Mouse (Mus musculus): Measurements from ENCODE around the gene Skint8. TPM values are rescaled to one million over a fixed set of nuclear protein-coding genes. Genes with fewer than 3 reads are reported as not detected.
"Not testable (repeated sequence)": the region's sequence is repeated elsewhere in the genome, so short reads cannot be mapped to it uniquely, and the experiment has no call there.

Skint8 gene
- polyA plus RNA-seq (2012; rRNA removed) = not detected in 2 replicates

DNA sequence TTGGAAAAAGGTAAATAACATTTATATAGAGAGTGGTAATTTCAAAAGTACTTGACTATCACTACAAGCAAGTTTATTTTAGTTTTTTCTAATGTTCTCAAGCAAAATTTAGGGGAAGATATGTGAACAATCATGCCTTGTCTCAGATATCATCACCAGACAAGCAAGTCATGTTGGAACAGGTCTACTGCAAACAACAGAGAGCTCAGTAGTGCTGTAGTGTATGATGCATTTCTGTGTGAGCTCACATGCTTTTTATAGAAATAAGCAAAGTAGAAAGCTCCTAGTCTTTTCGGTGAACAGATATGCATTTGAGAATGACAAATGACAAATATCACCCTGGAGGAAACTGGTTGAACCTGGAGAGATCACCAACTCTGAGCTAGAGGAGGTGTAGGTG lies at the start of gene Skint8:
Gene Skint8, plus strand, starts transcription at position 301 of the 400 bp plus-strand sequence.
- TF ChIP-seq CTCF (IDR thresholded peaks at IDR 0.05; ENCODE audit: borderline replicate concordance, extremely low read depth, insufficient read depth, insufficient read length) (no peak), POLR2A (IDR thresholded peaks at IDR 0.05; ENCODE audit: borderline replicate concordance, extremely low read depth, insufficient read depth, insufficient read length, poor library complexity, severe bottlenecking) (no peak)
- no peak for DNase-seq (ENCODE audit: low read depth)

GRCm38 (mm10) chr4:111880112-111880875 lies 38.9 kb upstream of the Skint8 start:
- TF ChIP-seq POLR2A (IDR thresholded peaks at IDR 0.05; ENCODE audit: borderline replicate concordance, extremely low read depth, insufficient read depth, insufficient read length, poor library complexity, severe bottlenecking) = no peak
- TF ChIP-seq CTCF (IDR thresholded peaks at IDR 0.05; ENCODE audit: borderline replicate concordance, extremely low read depth, insufficient read depth, insufficient read length) = no peak
- peak; percentile 18 for DNase-seq (ENCODE audit: low read depth)

DNA sequence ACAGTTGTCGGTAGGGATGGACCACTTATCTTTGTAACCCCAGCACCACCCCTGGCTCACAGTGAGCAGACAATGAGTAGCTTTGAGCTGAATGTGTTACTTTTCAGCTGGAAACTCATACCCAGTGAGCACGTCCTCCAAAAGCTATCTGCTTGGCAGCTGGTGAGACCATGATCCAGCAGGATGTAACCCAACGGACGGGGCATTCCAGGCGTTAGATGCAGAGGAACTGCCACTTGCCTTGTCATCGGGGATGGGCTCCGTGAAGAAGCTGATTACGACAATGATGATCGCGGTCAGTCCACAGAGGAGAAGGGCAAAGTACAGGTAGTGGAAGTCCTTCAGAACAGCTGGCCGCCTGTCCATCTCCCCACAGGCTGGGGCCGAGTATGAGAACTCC lies 35.6 kb upstream of the Skint8 start:
- DNase-seq (ENCODE audit: low read depth) = no peak
- TF ChIP-seq POLR2A (IDR thresholded peaks at IDR 0.05; ENCODE audit: borderline replicate concordance, extremely low read depth, insufficient read depth, insufficient read length, poor library complexity, severe bottlenecking) (no peak), CTCF (IDR thresholded peaks at IDR 0.05; ENCODE audit: borderline replicate concordance, extremely low read depth, insufficient read depth, insufficient read length) (no peak)

- peak; percentile 75 for DNase-seq (ENCODE audit: low read depth)
- no peak for TF ChIP-seq POLR2A (IDR thresholded peaks at IDR 0.05; ENCODE audit: borderline replicate concordance, extremely low read depth, insufficient read depth, insufficient read length, poor library complexity, severe bottlenecking)
- peak; percentile 74; the same call in 1 of the 2 replicates for TF ChIP-seq CTCF (IDR thresholded peaks at IDR 0.05; ENCODE audit: borderline replicate concordance, extremely low read depth, insufficient read depth, insufficient read length)
Measured at GRCm38 (mm10) chr4:111886018-111886417, 33.2 kb upstream of the Skint8 start.

GRCm38 (mm10) chr4:111886607-111887006 lies 32.6 kb upstream of the Skint8 start:
- peak; percentile 74 for DNase-seq (ENCODE audit: low read depth)
- TF ChIP-seq POLR2A (IDR thresholded peaks at IDR 0.05; ENCODE audit: borderline replicate concordance, extremely low read depth, insufficient read depth, insufficient read length, poor library complexity, severe bottlenecking) = no peak
- TF ChIP-seq CTCF (IDR thresholded peaks at IDR 0.05; ENCODE audit: borderline replicate concordance, extremely low read depth, insufficient read depth, insufficient read length) = peak; percentile 82; the same call in 1 of the 2 replicates

DNA sequence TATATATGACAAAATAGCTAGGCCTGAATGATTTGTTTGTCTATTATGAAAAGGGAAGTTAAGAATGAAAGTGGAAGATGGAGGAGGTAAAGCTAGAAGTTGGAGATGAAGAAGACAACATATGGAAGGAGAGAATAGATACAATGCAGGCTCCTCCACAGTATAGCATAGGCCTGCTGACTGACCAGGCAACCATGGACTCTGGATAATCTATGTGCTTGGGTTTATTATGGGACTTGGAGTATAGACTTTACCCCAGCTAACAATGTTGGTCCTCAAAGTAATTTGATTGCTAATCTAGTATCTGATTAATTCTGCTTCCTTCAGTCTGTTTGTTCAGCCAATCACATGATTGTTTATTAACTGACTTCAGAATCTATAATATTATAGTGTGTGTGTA lies 27.1 kb upstream of the Skint8 start:
- no peak for TF ChIP-seq CTCF (IDR thresholded peaks at IDR 0.05; ENCODE audit: borderline replicate concordance, extremely low read depth, insufficient read depth, insufficient read length)
- no peak for TF ChIP-seq POLR2A (IDR thresholded peaks at IDR 0.05; ENCODE audit: borderline replicate concordance, extremely low read depth, insufficient read depth, insufficient read length, poor library complexity, severe bottlenecking)
- DNase-seq (ENCODE audit: low read depth) = no peak

- TF ChIP-seq CTCF (IDR thresholded peaks at IDR 0.05; ENCODE audit: borderline replicate concordance, extremely low read depth, insufficient read depth, insufficient read length) (no peak), POLR2A (IDR thresholded peaks at IDR 0.05; ENCODE audit: borderline replicate concordance, extremely low read depth, insufficient read depth, insufficient read length, poor library complexity, severe bottlenecking) (no peak)
- DNase-seq (ENCODE audit: low read depth) = no peak
Measured at GRCm38 (mm10) chr4:111897755-111898154, 21.4 kb upstream of the Skint8 start.

- TF ChIP-seq CTCF (IDR thresholded peaks at IDR 0.05; ENCODE audit: borderline replicate concordance, extremely low read depth, insufficient read depth, insufficient read length) = no peak
- TF ChIP-seq POLR2A (IDR thresholded peaks at IDR 0.05; ENCODE audit: borderline replicate concordance, extremely low read depth, insufficient read depth, insufficient read length, poor library complexity, severe bottlenecking) = no peak
Measured at GRCm38 (mm10) chr4:111898566-111898965, 20.6 kb upstream of the Skint8 start.

DNA sequence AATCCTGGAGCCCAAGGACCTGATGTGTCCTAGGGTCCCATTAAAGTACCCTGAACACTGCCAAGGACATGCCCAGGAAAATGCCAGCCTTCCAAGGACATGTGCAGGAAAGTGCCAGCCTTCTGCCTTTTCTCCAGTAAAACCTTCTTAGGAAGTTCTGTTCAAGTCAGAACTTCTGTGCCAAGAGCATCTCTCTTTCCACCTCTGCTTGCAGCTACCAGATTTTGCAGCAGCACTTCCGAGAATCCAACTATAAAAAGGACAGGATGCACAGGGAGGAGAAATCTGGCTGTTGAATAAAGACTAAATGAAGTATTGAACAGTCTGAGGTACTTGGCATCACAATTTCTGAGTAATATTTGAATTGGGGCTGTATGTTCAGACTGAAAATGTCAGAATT lies 18.7 kb upstream of the Skint8 start:
- DNase-seq (ENCODE audit: low read depth) = not testable (repeated sequence)

More at GRCm38 (mm10) chr4:111898566-111898965, 20.6 kb upstream of the Skint8 start:
- no peak for DNase-seq (ENCODE audit: low read depth)

GRCm38 (mm10) chr4:111901473-111901872 lies 17.7 kb upstream of the Skint8 start:
- DNase-seq (ENCODE audit: low read depth) = no peak
- no peak for TF ChIP-seq CTCF (IDR thresholded peaks at IDR 0.05; ENCODE audit: borderline replicate concordance, extremely low read depth, insufficient read depth, insufficient read length)
- TF ChIP-seq POLR2A (IDR thresholded peaks at IDR 0.05; ENCODE audit: borderline replicate concordance, extremely low read depth, insufficient read depth, insufficient read length, poor library complexity, severe bottlenecking) = no peak

DNA sequence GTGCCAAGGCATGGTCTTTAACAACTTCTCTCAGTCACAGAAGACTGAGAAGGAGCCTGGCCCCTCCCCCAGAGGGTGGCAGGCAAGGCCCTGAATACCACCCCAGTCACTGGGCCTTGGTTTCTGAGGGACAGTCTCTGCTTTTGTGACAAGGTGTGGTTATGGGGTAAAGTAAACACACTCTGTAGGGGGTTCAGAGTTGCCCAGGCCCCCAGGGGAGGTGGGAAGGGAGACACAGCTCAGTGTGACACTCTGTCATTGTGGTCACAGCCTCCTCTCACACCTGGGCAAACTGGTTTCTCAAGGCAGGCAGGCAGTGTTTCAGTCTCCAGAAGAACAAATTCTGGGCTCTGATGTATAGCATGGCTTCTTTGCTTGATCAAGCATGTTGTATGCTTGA lies 16.4 kb upstream of the Skint8 start, which contains the start of gene Slc5a9:
Gene Slc5a9, minus strand, starts transcription at position 144 of the 400 bp plus-strand sequence.
- TF ChIP-seq CTCF (IDR thresholded peaks at IDR 0.05; ENCODE audit: borderline replicate concordance, extremely low read depth, insufficient read depth, insufficient read length) (no peak), POLR2A (IDR thresholded peaks at IDR 0.05; ENCODE audit: borderline replicate concordance, extremely low read depth, insufficient read depth, insufficient read length, poor library complexity, severe bottlenecking) (no peak)
- no peak for DNase-seq (ENCODE audit: low read depth)

DNA sequence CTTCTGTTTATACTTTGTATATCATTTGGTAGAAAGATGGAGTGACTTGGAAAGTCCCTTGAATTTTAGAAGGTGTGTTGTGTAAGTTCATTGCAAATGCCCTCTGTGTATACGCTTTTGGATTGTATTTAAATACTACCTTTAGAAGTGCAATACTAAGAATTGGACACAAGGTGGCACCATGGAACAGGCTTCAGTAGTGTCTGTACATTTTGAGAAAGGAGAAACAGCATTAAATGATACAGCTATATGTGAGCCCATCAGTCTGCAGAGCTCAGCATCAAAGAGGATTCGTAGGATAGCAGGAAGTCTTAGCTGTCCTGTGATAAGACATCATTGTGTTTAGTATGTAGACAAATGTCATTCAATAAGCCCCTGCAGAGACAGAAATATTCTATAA lies 11.3 kb upstream of the Skint8 start:
- DNase-seq (ENCODE audit: low read depth) = peak; percentile 74
- no peak for TF ChIP-seq POLR2A (IDR thresholded peaks at IDR 0.05; ENCODE audit: borderline replicate concordance, extremely low read depth, insufficient read depth, insufficient read length, poor library complexity, severe bottlenecking)
- no peak for TF ChIP-seq CTCF (IDR thresholded peaks at IDR 0.05; ENCODE audit: borderline replicate concordance, extremely low read depth, insufficient read depth, insufficient read length)

All from brain, embryonic 14.5 days (tissue).